Mouse (Mus musculus) midbrain, embryonic 11.5 days (tissue): ENCODE data around the gene Cfap126. TPM values are rescaled to one million over a fixed set of nuclear protein-coding genes. Genes with fewer than 3 reads are reported as not detected.
A peak's percentile ranks its signal among the peaks of the same experiment; 100 is the strongest.

Experiments used
- ATAC-seq: fragments of 200-750 bp; cut with Nextera tagmentation; 2 replicates; pipeline ENCODE4 v1.8.0; 2017; ENCODE audit warnings: moderate TSS enrichment, moderate library complexity; ENCODE audit not compliant: low FRiP score
- DNase-seq: peaks from one replicate; pipeline ENCODE4 v3.0.0; 2015; ENCODE audit warnings: low spot score; ENCODE audit errors: missing footprints
- H3K27ac ChIP-seq: fragments of 300-500 bp; sonication (generic); 2 replicates; pipeline ENCODE4 v1.5.1; 2014; ENCODE audit warnings: low read depth, low read length
- H3K27me3 ChIP-seq: fragments of 300-500 bp; sonication (generic); 2 replicates; pipeline ENCODE4 v1.6.1; 2014; ENCODE audit warnings: mild to moderate bottlenecking, low read length, moderate library complexity, mixed read lengths; ENCODE audit not compliant: control insufficient read depth, insufficient read depth
- H3K36me3 ChIP-seq: fragments of 300-500 bp; sonication (generic); 2 replicates; pipeline ENCODE4 v1.6.1; 2014; ENCODE audit warnings: mild to moderate bottlenecking, low read length, moderate library complexity, mixed read lengths; ENCODE audit not compliant: control insufficient read depth, insufficient read depth
- H3K4me1 ChIP-seq: fragments of 300-500 bp; sonication (generic); 2 replicates; pipeline ENCODE4 v1.6.1; 2014; ENCODE audit warnings: low read length; ENCODE audit not compliant: control insufficient read depth, insufficient read depth
- H3K4me2 ChIP-seq: fragments of 300-500 bp; sonication (generic); 2 replicates; pipeline ENCODE4 v1.6.1; 2014; ENCODE audit warnings: mild to moderate bottlenecking, moderate library complexity
- H3K4me3 ChIP-seq: fragments of 300-500 bp; sonication (generic); 2 replicates; pipeline ENCODE4 v1.5.1; 2014; ENCODE audit warnings: low read depth, low read length
- H3K9ac ChIP-seq: fragments of 300-500 bp; sonication (generic); 2 replicates; pipeline ENCODE4 v1.6.1; 2014; ENCODE audit warnings: low read length
- H3K9me3 ChIP-seq: fragments of 300-500 bp; sonication (generic); 2 replicates; pipeline ENCODE4 v1.6.1; 2016; ENCODE audit warnings: low read length; ENCODE audit not compliant: control insufficient read depth
- WGBS: fragments of 180-500 bp; shearing (Covaris S2); extraction: QIAGEN DNeasy Blood & Tissue Kit; methylation state at CpG from one replicate; pipeline ENCODE4 v1.1.7; 2014; 5-methylcytosine and 5-hydroxymethylcytosine counted together
- polyA plus RNA-seq: library from polyadenylated mRNA; unstranded; fragments of >200 nt; fragmentation: Nextera tagmentation; extraction: Ambion mirVana; gene quantifications from 2 replicates; pipeline ENCODE4 v1.2.1, GENCODE M21; 2014

Gene Cfap126
- polyA plus RNA-seq, 1 experiment from 2014 or later, result 2.4 TPM

- Histone ChIP-seq H3K36me3 (no peaks in the 10 kb centered on the region), H3K27ac (no peak overlapping the region), H3K4me3 (peak overlapping the region; percentile 69), H3K9me3 (no peaks in the 10 kb centered on the region), H3K4me1 (peaks cover 4% of the 10 kb centered on the region; the same call in 1 of the 2 replicates), H3K9ac (peak overlapping the region; percentile 45), H3K27me3 (no peaks in the 10 kb centered on the region), H3K4me2 (peak overlapping the region; percentile 59)
- WGBS, result under 1% methylated on average over 40 of the region's 40 CpGs
- DNase-seq (peak; percentile 100), ATAC-seq (peak; percentile 86)
Observed at GRCm38 (mm10) chr1:171101733-171102546, 11.8 kb upstream of the Cfap126 start.

- Histone ChIP-seq H3K4me3 (peak overlapping the region; percentile 69), H3K9me3 (no peaks in the 10 kb centered on the region), H3K27ac (no peak overlapping the region), H3K4me1 (peaks cover 4% of the 10 kb centered on the region; the same call in 1 of the 2 replicates), H3K4me2 (peak overlapping the region; percentile 59), H3K9ac (peak overlapping the region; percentile 45), H3K36me3 (no peaks in the 10 kb centered on the region), H3K27me3 (no peaks in the 10 kb centered on the region)
- peak; percentile 100 for DNase-seq
- WGBS, result under 1% methylated on average over 35 of the region's 35 CpGs
- ATAC-seq, result peak; percentile 94
Observed at GRCm38 (mm10) chr1:171102547-171103177, 11.1 kb upstream of the Cfap126 start.

- Histone ChIP-seq H3K9ac (no peak overlapping the region), H3K4me2 (peak overlapping the region; percentile 52), H3K4me3 (peak overlapping the region; percentile 23), H3K27me3 (no peaks in the 10 kb centered on the region), H3K9me3 (no peaks in the 10 kb centered on the region), H3K36me3 (no peaks in the 10 kb centered on the region), H3K27ac (no peak overlapping the region), H3K4me1 (peaks cover 4% of the 10 kb centered on the region; the same call in 1 of the 2 replicates)
- WGBS, result 9% methylated on average over 10 of the region's 10 CpGs
- ATAC-seq, result no peak; the same call in 1 of the 2 replicates
- DNase-seq, result no peak
Observed at GRCm38 (mm10) chr1:171103179-171103840, 10.4 kb upstream of the Cfap126 start.

- DNase-seq (no peak), ATAC-seq (no peak)
- Histone ChIP-seq H3K27ac (no peak overlapping the region), H3K4me2 (no peak overlapping the region), H3K36me3 (no peaks in the 10 kb centered on the region), H3K4me1 (peaks cover 6% of the 10 kb centered on the region), H3K9me3 (no peaks in the 10 kb centered on the region), H3K9ac (no peak overlapping the region), H3K4me3 (no peak overlapping the region), H3K27me3 (no peaks in the 10 kb centered on the region)
- WGBS, result 65% methylated on average over 6 of the region's 6 CpGs
Observed at GRCm38 (mm10) chr1:171105226-171105625, 8.5 kb upstream of the Cfap126 start.

- no peaks in the 10 kb centered on the region for H3K27me3 ChIP-seq
- no peak for ATAC-seq
- H3K9ac ChIP-seq, result no peak overlapping the region
- WGBS, result 32% methylated on average over 9 of the region's 9 CpGs
- H3K4me3 ChIP-seq, result no peak overlapping the region
- no peak overlapping the region for H3K27ac ChIP-seq
- no peaks in the 10 kb centered on the region for H3K9me3 ChIP-seq
- DNase-seq, result no peak
- H3K4me1 ChIP-seq, result peaks cover 13% of the 10 kb centered on the region
- no peaks in the 10 kb centered on the region for H3K36me3 ChIP-seq
- H3K4me2 ChIP-seq, result no peak overlapping the region
Observed at GRCm38 (mm10) chr1:171109620-171110019, 4.1 kb upstream of the Cfap126 start.

- Histone ChIP-seq H3K27ac (0 out of 2 replicates have a peak overlapping the region, but pooled peaks have one; percentile 35), H3K27me3 (no peaks in the 10 kb centered on the region), H3K9ac (peak overlapping the region; percentile 80), H3K4me1 (peaks cover 13% of the 10 kb centered on the region), H3K4me2 (peak overlapping the region; percentile 43), H3K4me3 (peak overlapping the region; percentile 53), H3K9me3 (no peaks in the 10 kb centered on the region), H3K36me3 (no peaks in the 10 kb centered on the region)
- WGBS, result 8% methylated on average over 15 of the region's 15 CpGs
- DNase-seq (peak; percentile 97), ATAC-seq (peak; percentile 49)
Observed at GRCm38 (mm10) chr1:171110659-171111019, 3.1 kb upstream of the Cfap126 start.

- DNase-seq, result peak; percentile 100
- WGBS, result under 1% methylated on average over 38 of the region's 38 CpGs
- Histone ChIP-seq H3K27ac (0 out of 2 replicates have a peak overlapping the region, but pooled peaks have one; percentile 35), H3K4me3 (peak overlapping the region; percentile 53), H3K27me3 (no peaks in the 10 kb centered on the region), H3K9ac (peak overlapping the region; percentile 80), H3K4me2 (peak overlapping the region; percentile 43), H3K36me3 (no peaks in the 10 kb centered on the region), H3K4me1 (peaks cover 13% of the 10 kb centered on the region), H3K9me3 (no peaks in the 10 kb centered on the region)
- peak; percentile 88 for ATAC-seq
Observed at GRCm38 (mm10) chr1:171111020-171111780, 2.5 kb upstream of the Cfap126 start.

- H3K9ac ChIP-seq, result peak overlapping the region; percentile 34
- peaks cover 13% of the 10 kb centered on the region for H3K4me1 ChIP-seq
- no peaks in the 10 kb centered on the region for H3K9me3 ChIP-seq
- peak overlapping the region; percentile 53 for H3K4me3 ChIP-seq
- ATAC-seq, result no peak
- peak; percentile 89 for DNase-seq
- no peaks in the 10 kb centered on the region for H3K36me3 ChIP-seq
- peak overlapping the region; percentile 43 for H3K4me2 ChIP-seq
- no peak overlapping the region for H3K27ac ChIP-seq
- H3K27me3 ChIP-seq, result no peaks in the 10 kb centered on the region
- 4% methylated on average over 15 of the region's 15 CpGs for WGBS
Observed at GRCm38 (mm10) chr1:171111781-171112575, 1.7 kb upstream of the Cfap126 start.
